Mouse (Mus musculus) MEL (cell line): ENCODE measurements around the gene Slc4a3. TPM values are rescaled to one million over a fixed set of nuclear protein-coding genes. Genes with fewer than 3 reads are reported as not detected.

Experiments
- DNase-seq: peaks from one replicate; pipeline ENCODE4 v3.0.0; 2011; ENCODE audit warnings: low read depth, low spot score
- H3K27ac ChIP-seq: 2 replicates; pipeline ENCODE4 v1.5.1; 2012; ENCODE audit warnings: low read depth, mild to moderate bottlenecking, control low read depth, low read length, moderate library complexity; ENCODE audit not compliant: control insufficient read depth
- H3K27me3 ChIP-seq, 2 experiments: fragments of 150-350 bp in 1 of 2; sonication (generic) in 1 of 2; 2 replicates each; pipeline ENCODE4 v1.6.1; 2012; ENCODE audit warnings: low read length in 2 of 2, mild to moderate bottlenecking in 2 of 2, improper control_type of control experiment in 1 of 2, moderate library complexity in 1 of 2; ENCODE audit not compliant: insufficient read depth in 2 of 2, control insufficient read depth in 1 of 2
- H3K36me3 ChIP-seq, 2 experiments: 2 replicates each; pipeline ENCODE4 v1.6.1; 2012 to 2014; ENCODE audit warnings: low read length in 2 of 2, improper control_type of control experiment in 1 of 2, inconsistent platforms in 1 of 2, mild to moderate bottlenecking in 1 of 2; ENCODE audit not compliant: insufficient read depth in 2 of 2, control insufficient read depth in 1 of 2
- H3K4me1 ChIP-seq, 2 experiments: fragments of 150-350 bp in 1 of 2; sonication (generic) in 1 of 2; 2 replicates each; pipeline ENCODE4 v1.6.1; 2012; ENCODE audit warnings: low read length in 2 of 2, improper control_type of control experiment in 1 of 2, mild to moderate bottlenecking in 1 of 2; ENCODE audit not compliant: insufficient read depth in 2 of 2, control insufficient read depth in 1 of 2
- H3K4me3 ChIP-seq, 2 experiments: fragments of 150-350 bp in 1 of 2; sonication (generic) in 1 of 2; 2 replicates each; pipeline ENCODE4 v1.5.1; 2012; ENCODE audit warnings: low read depth in 2 of 2, low read length in 2 of 2, mild to moderate bottlenecking in 2 of 2, moderate library complexity in 2 of 2, control low read depth in 1 of 2, improper control_type of control experiment in 1 of 2; ENCODE audit not compliant: control insufficient read depth in 1 of 2, insufficient read depth in 1 of 2
- H3K79me2 ChIP-seq: 2 replicates; pipeline ENCODE4 v1.6.1; 2012; ENCODE audit warnings: mild to moderate bottlenecking, low read length, moderate library complexity; ENCODE audit not compliant: control insufficient read depth, poor library complexity, insufficient read depth
- H3K9ac ChIP-seq: 2 replicates; pipeline ENCODE4 v1.6.1; 2012; ENCODE audit warnings: low read depth, mild to moderate bottlenecking, control low read depth, low read length, moderate library complexity; ENCODE audit not compliant: control insufficient read depth, poor library complexity, severe bottlenecking
- H3K9me3 ChIP-seq: fragments of 150-350 bp; sonication (generic); replicated peaks from 2 replicates; pipeline ENCODE4 v1.6.1; 2012; ENCODE audit warnings: mild to moderate bottlenecking, low read length, improper control_type of control experiment, moderate library complexity; ENCODE audit not compliant: insufficient read depth
- E2F4 ChIP-seq: IDR thresholded peaks from 2 replicates; pipeline ENCODE4 v1.6.1; 2011; ENCODE audit warnings: low read depth, low read length, improper control_type of control experiment, borderline replicate concordance
- ELF1 ChIP-seq: IDR thresholded peaks from 2 replicates; pipeline ENCODE4 v1.6.1; 2014; ENCODE audit warnings: low read depth, mild to moderate bottlenecking, inconsistent platforms, low read length, improper control_type of control experiment, moderate library complexity
- EP300 ChIP-seq, 2 experiments: IDR thresholded peaks; 2 replicates each; pipeline ENCODE4 v1.6.1; 2011; ENCODE audit warnings: improper control_type of control experiment in 2 of 2, low read length in 2 of 2, low read depth in 1 of 2, mild to moderate bottlenecking in 1 of 2
- GABPA ChIP-seq: IDR thresholded peaks from 2 replicates; pipeline ENCODE4 v1.6.1; 2012; ENCODE audit warnings: low read depth, mild to moderate bottlenecking, inconsistent platforms, low read length, improper control_type of control experiment, moderate library complexity
- JUND ChIP-seq: IDR thresholded peaks from 2 replicates; pipeline ENCODE4 v1.6.1; 2011; ENCODE audit warnings: low read depth, mild to moderate bottlenecking, improper control_type of control experiment, low read length
- MXI1 ChIP-seq: IDR thresholded peaks from 2 replicates; pipeline ENCODE4 v1.6.1; 2011; ENCODE audit warnings: mild to moderate bottlenecking, low read depth, low read length, improper control_type of control experiment
- MYB ChIP-seq: IDR thresholded peaks from 2 replicates; pipeline ENCODE4 v1.6.1; 2011; ENCODE audit warnings: mild to moderate bottlenecking, low read depth, low read length, improper control_type of control experiment
- POLR2AphosphoS5 ChIP-seq: IDR thresholded peaks from 2 replicates; pipeline ENCODE4 v1.6.1; 2012; ENCODE audit warnings: low read depth, borderline replicate concordance, mild to moderate bottlenecking, inconsistent platforms, low read length, moderate library complexity, mixed read lengths
- RAD21 ChIP-seq: IDR thresholded peaks from 2 replicates; pipeline ENCODE4 v1.6.1; 2011; ENCODE audit warnings: mild to moderate bottlenecking, low read depth, low read length, improper control_type of control experiment
- SMC3 ChIP-seq: IDR thresholded peaks from 2 replicates; pipeline ENCODE4 v1.6.1; 2011; ENCODE audit warnings: low read depth, low read length, improper control_type of control experiment
- ZC3H11A ChIP-seq: IDR thresholded peaks from 2 replicates; pipeline ENCODE4 v1.6.1; 2012; ENCODE audit warnings: low read depth, mild to moderate bottlenecking, inconsistent platforms, low read length, improper control_type of control experiment
- polyA plus RNA-seq, 2 experiments: library from polyadenylated mRNA; stranded (reverse) in 1 of 2; unstranded in 1 of 2; fragments of >175 nt in 1 of 2; fragments of >200 nt in 1 of 2; gene quantifications; 2 replicates each; pipeline versions ENCODE4 v1.2.1 to v1.2.4; 2012; ENCODE audit warnings: low replicate concordance in 2 of 2, low read depth in 1 of 2; ENCODE audit not compliant: insufficient read length in 2 of 2, insufficient read depth in 1 of 2, missing spikeins in 1 of 2
- total RNA-seq: library from RNA; depleted of rRNA; stranded (reverse); fragments of 300-350 nt; gene quantifications from 2 replicates; pipeline ENCODE4 v1.2.3, GENCODE M21; 2012

Slc4a3 gene
- total and polyA plus RNA-seq, 3 experiments, result not detected

DNA sequence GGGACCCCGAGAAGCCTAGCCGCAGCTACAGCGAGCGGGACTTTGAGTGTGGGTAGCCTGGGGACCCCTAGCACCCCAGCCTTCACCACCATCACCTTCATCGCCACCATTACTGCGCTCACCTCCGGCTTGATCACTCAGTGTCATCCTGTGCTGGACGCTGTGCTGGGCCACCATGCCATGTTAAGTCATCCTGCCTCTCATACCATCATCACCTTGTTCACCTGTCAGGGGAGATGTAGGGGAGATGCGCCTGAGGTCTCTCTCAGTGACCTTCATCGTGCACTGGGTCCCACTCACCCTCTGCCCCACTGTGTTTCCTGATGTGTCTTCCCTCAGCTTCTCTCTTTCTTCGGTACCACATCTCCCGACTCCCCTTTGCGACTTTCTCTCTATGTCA lies 1.3 kb downstream of the Slc4a3 start:
- H3K4me1 ChIP-seq, result no peaks in the 10 kb centered on the region
- H3K4me3 ChIP-seq, result no peak overlapping the region
- H3K36me3 ChIP-seq, result no peaks in the 10 kb centered on the region
- H3K9ac ChIP-seq, result no peak overlapping the region
- no peaks in the 10 kb centered on the region for H3K79me2 ChIP-seq
- no peak for DNase-seq
- H3K27me3 ChIP-seq, result no peaks in the 10 kb centered on the region
- H3K27ac ChIP-seq, result no peak overlapping the region
- no peak for TF ChIP-seq ZC3H11A
- no peak for TF ChIP-seq E2F4
- no peak for TF ChIP-seq ELF1
- TF ChIP-seq JUND, result no peak
- TF ChIP-seq MYB, result no peak
- TF ChIP-seq POLR2AphosphoS5, result no peak
- no peak for TF ChIP-seq RAD21
- no peak for TF ChIP-seq SMC3
- TF ChIP-seq GABPA, result no peak
- no peaks in the 10 kb centered on the region for H3K9me3 ChIP-seq

DNA sequence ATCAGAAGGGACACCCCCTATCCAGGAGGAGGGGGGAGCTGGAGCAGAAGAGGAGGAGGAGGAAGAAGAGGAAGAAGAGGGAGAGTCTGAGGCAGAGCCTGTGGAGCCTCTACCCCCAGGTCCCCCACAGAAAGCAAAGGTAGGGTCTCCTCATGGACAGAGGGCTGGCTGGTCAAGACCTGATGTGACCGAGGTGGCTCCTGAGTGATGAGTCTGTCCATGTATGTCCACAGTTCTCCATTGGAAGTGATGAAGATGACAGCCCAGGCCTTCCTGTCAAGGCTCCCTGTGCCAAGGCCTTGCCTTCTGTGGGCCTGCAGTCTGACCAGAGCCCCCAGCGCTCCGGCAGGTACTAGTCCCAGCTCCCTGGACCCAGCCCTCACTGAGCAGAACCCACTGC lies 2.0 kb downstream of the Slc4a3 start:
- no peak for DNase-seq
- no peaks in the 10 kb centered on the region for H3K27me3 ChIP-seq
- H3K36me3 ChIP-seq, result no peaks in the 10 kb centered on the region
- no peaks in the 10 kb centered on the region for H3K9me3 ChIP-seq
- TF ChIP-seq MXI1, result no peak
- no peaks in the 10 kb centered on the region for H3K4me1 ChIP-seq
- H3K4me3 ChIP-seq, result no peak overlapping the region
- no peak overlapping the region for H3K27ac ChIP-seq
- H3K9ac ChIP-seq, result no peak overlapping the region
- no peaks in the 10 kb centered on the region for H3K79me2 ChIP-seq

DNA sequence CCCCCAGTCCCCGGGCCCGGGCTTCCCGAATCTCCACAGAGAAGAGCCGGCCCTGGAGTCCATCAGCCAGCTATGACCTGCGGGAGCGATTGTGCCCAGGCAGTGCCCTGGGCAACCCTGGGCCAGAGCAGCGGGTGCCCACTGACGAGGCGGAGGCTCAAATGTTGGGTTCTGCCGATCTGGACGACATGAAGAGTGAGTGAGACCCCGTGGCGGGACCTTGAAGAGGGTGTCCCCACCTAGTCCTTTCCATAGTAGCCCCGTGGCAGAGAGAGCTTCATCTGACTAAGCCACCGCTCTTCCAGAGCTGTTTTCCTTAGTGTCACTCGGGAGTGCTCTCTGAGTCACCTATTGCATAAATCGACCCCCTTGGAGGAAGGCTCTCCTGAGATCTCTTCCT lies 2.8 kb downstream of the Slc4a3 start:
- no peak for TF ChIP-seq JUND
- TF ChIP-seq EP300 (IDR thresholded peaks at IDR 0.05; ENCODE audit: low read depth in 1 of 2, low read length in 2 of 2), result no peak
- no peak for TF ChIP-seq MXI1
- Histone ChIP-seq H3K4me1 (no peaks in the 10 kb centered on the region), H3K27ac (no peak overlapping the region), H3K36me3 (no peaks in the 10 kb centered on the region), H3K9ac (no peak overlapping the region), H3K79me2 (no peaks in the 10 kb centered on the region), H3K9me3 (no peaks in the 10 kb centered on the region), H3K4me3 (no peak overlapping the region), H3K27me3 (no peaks in the 10 kb centered on the region)
- no peak for DNase-seq
